Mouse (Mus musculus): ENCODE results near the gene Phf3. TPM values are rescaled to one million over a fixed set of nuclear protein-coding genes. Genes with fewer than 3 reads are reported as not detected.
"Not testable (repeated sequence)": the region's sequence is repeated elsewhere in the genome, so short reads cannot be mapped to it uniquely, and the experiment has no call there.

Gene Phf3
- polyA plus RNA-seq, 1 experiment from 2014 or later, result 56.9 TPM

GRCm38 (mm10) chr1:30883806-30884205 lies 10.1 kb upstream of the Phf3 start:
- not testable (repeated sequence) for DNase-seq (ENCODE audit: low spot score); H3K9ac ChIP-seq; H3K36me3 ChIP-seq (replicated peaks; ENCODE audit: control insufficient read depth, insufficient read depth); H3K4me3 ChIP-seq (replicated peaks; ENCODE audit: low read length); H3K4me2 ChIP-seq (replicated peaks); ATAC-seq (ENCODE audit: low FRiP score); H3K9me3 ChIP-seq (ENCODE audit: control insufficient read depth, low read length); H3K27me3 ChIP-seq (ENCODE audit: control insufficient read depth, insufficient read depth, low read length); H3K4me1 ChIP-seq (replicated peaks; ENCODE audit: control insufficient read depth, insufficient read depth, low read length); H3K27ac ChIP-seq
- 88% methylated on average over 1 of the region's 1 CpGs for WGBS

DNA sequence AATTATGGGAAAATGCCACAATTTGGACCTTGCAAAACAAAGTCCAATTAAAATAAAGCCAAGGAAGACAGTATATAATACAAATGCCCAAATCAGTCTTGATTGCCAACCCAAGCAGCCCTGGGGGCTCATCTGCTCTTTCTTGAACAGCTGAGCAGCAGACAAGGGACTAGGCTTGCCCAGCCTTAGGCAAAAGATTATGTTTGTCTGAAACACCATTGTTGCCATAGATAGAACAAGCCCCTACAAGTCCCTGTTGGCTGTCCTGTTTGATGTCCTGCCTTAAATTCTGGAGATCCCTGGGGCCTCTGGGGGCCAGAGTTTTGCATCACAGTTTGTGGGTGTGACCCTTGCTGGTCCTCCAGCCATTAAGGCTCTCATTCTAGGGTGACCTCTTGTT lies 2.0 kb upstream of the Phf3 start:
- no peaks in the 10 kb centered on the region for H3K36me3 ChIP-seq (replicated peaks; ENCODE audit: control insufficient read depth, insufficient read depth)
- no peak overlapping the region for H3K9ac ChIP-seq
- H3K9me3 ChIP-seq (ENCODE audit: control insufficient read depth, low read length), result no peaks in the 10 kb centered on the region
- peaks cover 18% of the 10 kb centered on the region; the same call in 1 of the 2 replicates for H3K4me1 ChIP-seq (replicated peaks; ENCODE audit: control insufficient read depth, insufficient read depth, low read length)
- no peaks in the 10 kb centered on the region for H3K27me3 ChIP-seq (ENCODE audit: control insufficient read depth, insufficient read depth, low read length)
- no peak for DNase-seq (ENCODE audit: low spot score)
- no peak overlapping the region for H3K4me3 ChIP-seq (replicated peaks; ENCODE audit: low read length)
- ATAC-seq (ENCODE audit: low FRiP score), result no peak
- no peak overlapping the region for H3K4me2 ChIP-seq (replicated peaks)
- no peak overlapping the region for H3K27ac ChIP-seq

DNA sequence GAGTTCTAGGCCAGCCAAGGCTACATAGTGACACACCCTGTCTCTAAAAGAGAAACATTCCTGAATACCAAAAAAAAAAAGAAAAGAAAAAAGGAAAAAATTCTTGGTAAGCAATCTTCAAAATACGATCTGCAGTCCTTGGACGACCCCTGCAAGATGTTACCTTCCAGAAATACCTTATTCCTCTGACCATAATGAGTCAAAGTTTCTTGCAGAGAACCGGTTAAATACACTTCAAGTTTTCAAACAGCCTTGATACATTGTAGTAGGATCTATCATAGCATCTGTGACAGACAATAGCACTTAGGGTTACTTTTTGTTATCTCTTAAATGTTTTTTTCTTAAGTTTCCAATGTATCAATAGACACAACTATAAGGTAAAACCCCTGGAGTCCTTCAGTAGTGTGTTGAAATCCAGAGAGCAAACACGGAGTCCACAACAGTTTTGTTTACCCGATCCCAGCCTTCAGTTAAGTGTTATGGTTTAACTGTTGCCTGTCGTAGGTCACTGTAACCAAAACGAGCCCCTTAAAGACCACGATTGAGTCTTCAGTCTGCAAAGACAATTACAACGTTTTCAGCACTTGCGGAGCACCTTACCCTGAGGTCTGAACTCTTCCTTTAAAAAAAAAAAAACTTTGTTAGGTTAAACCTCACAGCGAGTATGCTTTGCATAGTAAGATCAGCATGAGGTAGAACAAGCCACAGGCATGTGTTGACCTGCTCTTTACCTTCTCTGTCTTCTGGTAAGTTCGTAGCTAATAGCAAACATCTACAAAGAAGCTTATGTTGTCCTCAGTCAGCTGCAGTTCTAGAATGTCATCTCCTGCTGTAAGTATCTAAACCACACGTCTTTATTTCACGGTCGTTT lies 775 bp upstream of the Phf3 start:
- Histone ChIP-seq H3K27me3 (ENCODE audit: control insufficient read depth, insufficient read depth, low read length) (no peaks in the 10 kb centered on the region), H3K36me3 (replicated peaks; ENCODE audit: control insufficient read depth, insufficient read depth) (no peaks in the 10 kb centered on the region), H3K9me3 (ENCODE audit: control insufficient read depth, low read length) (no peaks in the 10 kb centered on the region), H3K27ac (peak overlapping the region; percentile 99), H3K4me3 (replicated peaks; ENCODE audit: low read length) (peak overlapping the region; percentile 85), H3K4me2 (replicated peaks) (peak overlapping the region; percentile 58), H3K9ac (peak overlapping the region; percentile 97), H3K4me1 (replicated peaks; ENCODE audit: control insufficient read depth, insufficient read depth, low read length) (peaks cover 18% of the 10 kb centered on the region; the same call in 1 of the 2 replicates)
- DNase-seq (ENCODE audit: low spot score) (no peak), ATAC-seq (ENCODE audit: low FRiP score) (no peak)
- WGBS, result 58% methylated on average over 15 of the region's 15 CpGs

DNA sequence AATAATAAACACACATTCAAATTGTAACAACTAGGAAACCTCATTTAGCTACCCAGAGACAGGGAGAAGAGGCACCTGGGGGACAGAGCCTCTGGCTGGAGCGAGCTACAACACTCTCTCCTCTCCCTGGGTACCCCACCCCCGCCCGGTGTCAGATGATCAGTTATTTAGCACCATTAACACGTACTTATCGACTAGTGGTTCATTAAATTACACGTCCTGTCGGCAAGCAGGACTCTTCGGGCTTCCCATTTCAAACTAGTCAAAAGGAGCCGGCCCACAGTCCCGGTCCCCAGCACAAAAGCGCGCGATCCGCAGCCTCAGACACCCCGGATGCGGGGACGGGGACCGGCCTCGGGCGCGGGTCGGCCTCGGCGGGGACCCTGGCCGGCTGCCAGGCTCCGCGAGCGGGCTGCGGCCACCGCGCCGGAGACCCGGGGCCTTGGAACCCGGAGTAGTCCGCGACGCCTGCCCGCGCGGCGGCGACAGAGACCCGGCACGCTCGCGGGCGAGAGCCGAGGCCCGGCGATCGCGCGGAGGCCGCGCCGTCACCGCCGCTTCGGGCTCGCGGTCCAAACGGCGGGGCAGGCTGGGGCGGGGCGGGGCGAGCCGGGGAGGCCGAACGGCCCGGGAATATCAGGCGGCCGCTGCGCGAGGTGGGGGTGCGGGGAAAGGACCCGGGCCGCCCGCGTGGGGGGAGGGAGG lies 733 bp downstream of the Phf3 start:
- Histone ChIP-seq H3K4me3 (replicated peaks; ENCODE audit: low read length) (peak overlapping the region; percentile 85), H3K9me3 (ENCODE audit: control insufficient read depth, low read length) (no peaks in the 10 kb centered on the region), H3K4me1 (replicated peaks; ENCODE audit: control insufficient read depth, insufficient read depth, low read length) (peaks cover 18% of the 10 kb centered on the region; the same call in 1 of the 2 replicates), H3K4me2 (replicated peaks) (peak overlapping the region; percentile 69), H3K9ac (peak overlapping the region; percentile 97), H3K27me3 (ENCODE audit: control insufficient read depth, insufficient read depth, low read length) (no peaks in the 10 kb centered on the region), H3K27ac (peak overlapping the region; percentile 99), H3K36me3 (replicated peaks; ENCODE audit: control insufficient read depth, insufficient read depth) (no peaks in the 10 kb centered on the region)
- ATAC-seq (ENCODE audit: low FRiP score) (peak; percentile 76), DNase-seq (ENCODE audit: low spot score) (peak; percentile 66)
- WGBS, result under 1% methylated on average over 61 of the region's 79 CpGs

DNA sequence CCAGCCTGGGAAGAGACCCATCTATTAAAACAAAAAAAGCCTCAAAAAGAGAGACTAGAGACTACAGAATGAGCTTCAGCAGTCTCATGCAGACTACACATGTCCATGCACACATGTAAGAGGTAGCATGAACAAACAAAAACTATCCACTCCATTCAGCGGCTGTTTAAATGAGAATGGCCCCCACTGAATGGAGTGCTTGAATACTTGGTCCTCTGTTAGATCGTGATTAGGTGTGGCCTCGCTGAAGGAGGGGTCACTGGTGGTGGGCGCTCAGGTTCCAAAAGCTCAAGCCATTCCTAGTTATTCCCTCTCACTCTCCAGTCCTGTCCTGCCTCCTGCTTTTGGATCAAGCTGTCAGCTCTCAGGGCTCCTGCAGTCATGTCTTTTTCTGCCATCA lies 5.9 kb downstream of the Phf3 start:
- WGBS, result 90% methylated on average over 4 of the region's 4 CpGs
- DNase-seq (ENCODE audit: low spot score) (no peak), ATAC-seq (ENCODE audit: low FRiP score) (no peak)
- H3K4me2 ChIP-seq (replicated peaks), result no peak overlapping the region
- H3K9me3 ChIP-seq (ENCODE audit: control insufficient read depth, low read length), result no peaks in the 10 kb centered on the region
- H3K36me3 ChIP-seq (replicated peaks; ENCODE audit: control insufficient read depth, insufficient read depth), result no peaks in the 10 kb centered on the region
- H3K4me3 ChIP-seq (replicated peaks; ENCODE audit: low read length), result no peak overlapping the region
- H3K9ac ChIP-seq, result no peak overlapping the region
- no peaks in the 10 kb centered on the region for H3K27me3 ChIP-seq (ENCODE audit: control insufficient read depth, insufficient read depth, low read length)
- H3K4me1 ChIP-seq (replicated peaks; ENCODE audit: control insufficient read depth, insufficient read depth, low read length), result peaks cover 11% of the 10 kb centered on the region; the same call in 1 of the 2 replicates
- H3K27ac ChIP-seq, result no peak overlapping the region

DNA sequence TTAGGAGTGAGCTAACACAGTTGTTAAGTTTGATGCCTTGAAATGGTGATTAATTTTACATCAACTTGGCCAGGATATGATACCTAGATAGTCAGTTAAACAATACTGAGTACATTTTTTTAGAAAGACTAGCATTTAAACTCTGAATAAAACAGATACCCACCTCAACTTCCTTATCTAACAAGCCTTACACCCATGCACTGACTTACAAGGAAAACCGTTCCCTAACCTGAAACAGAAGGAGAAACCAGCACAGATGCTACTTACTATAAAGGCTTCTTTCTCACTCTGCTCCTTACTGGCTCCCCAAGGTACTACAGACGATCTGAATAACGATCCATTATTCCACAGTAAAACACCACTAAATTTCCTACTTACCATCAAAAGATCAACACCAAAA lies 21.2 kb downstream of the Phf3 start:
- Histone ChIP-seq H3K9me3 (ENCODE audit: control insufficient read depth, low read length) (no peaks in the 10 kb centered on the region), H3K4me2 (replicated peaks) (no peak overlapping the region), H3K4me3 (replicated peaks; ENCODE audit: low read length) (no peak overlapping the region), H3K27me3 (ENCODE audit: control insufficient read depth, insufficient read depth, low read length) (no peaks in the 10 kb centered on the region), H3K4me1 (replicated peaks; ENCODE audit: control insufficient read depth, insufficient read depth, low read length) (no peaks in the 10 kb centered on the region), H3K27ac (no peak overlapping the region), H3K36me3 (replicated peaks; ENCODE audit: control insufficient read depth, insufficient read depth) (no peaks in the 10 kb centered on the region), H3K9ac (no peak overlapping the region)
- 90% methylated on average over 3 of the region's 3 CpGs for WGBS
- DNase-seq (ENCODE audit: low spot score) (no peak), ATAC-seq (ENCODE audit: low FRiP score) (no peak)

GRCm38 (mm10) chr1:30851920-30852319 lies 21.8 kb downstream of the Phf3 start:
- Histone ChIP-seq H3K4me1 (replicated peaks; ENCODE audit: control insufficient read depth, insufficient read depth, low read length) (no peaks in the 10 kb centered on the region), H3K4me2 (replicated peaks) (no peak overlapping the region), H3K9me3 (ENCODE audit: control insufficient read depth, low read length) (no peaks in the 10 kb centered on the region), H3K9ac (no peak overlapping the region), H3K27ac (no peak overlapping the region), H3K4me3 (replicated peaks; ENCODE audit: low read length) (no peak overlapping the region), H3K36me3 (replicated peaks; ENCODE audit: control insufficient read depth, insufficient read depth) (no peaks in the 10 kb centered on the region), H3K27me3 (ENCODE audit: control insufficient read depth, insufficient read depth, low read length) (no peaks in the 10 kb centered on the region)
- 96% methylated on average over 3 of the region's 3 CpGs for WGBS
- DNase-seq (ENCODE audit: low spot score) (no peak), ATAC-seq (ENCODE audit: low FRiP score) (no peak)

GRCm38 (mm10) chr1:30850906-30851305 lies 22.8 kb downstream of the Phf3 start:
- Histone ChIP-seq H3K9ac (no peak overlapping the region), H3K4me3 (replicated peaks; ENCODE audit: low read length) (no peak overlapping the region), H3K9me3 (ENCODE audit: control insufficient read depth, low read length) (no peaks in the 10 kb centered on the region), H3K36me3 (replicated peaks; ENCODE audit: control insufficient read depth, insufficient read depth) (no peaks in the 10 kb centered on the region), H3K27ac (no peak overlapping the region), H3K27me3 (ENCODE audit: control insufficient read depth, insufficient read depth, low read length) (no peaks in the 10 kb centered on the region), H3K4me1 (replicated peaks; ENCODE audit: control insufficient read depth, insufficient read depth, low read length) (no peaks in the 10 kb centered on the region), H3K4me2 (replicated peaks) (no peak overlapping the region)
- DNase-seq (ENCODE audit: low spot score) (no peak), ATAC-seq (ENCODE audit: low FRiP score) (no peak)
- 95% methylated on average over 2 of the region's 2 CpGs for WGBS

DNA sequence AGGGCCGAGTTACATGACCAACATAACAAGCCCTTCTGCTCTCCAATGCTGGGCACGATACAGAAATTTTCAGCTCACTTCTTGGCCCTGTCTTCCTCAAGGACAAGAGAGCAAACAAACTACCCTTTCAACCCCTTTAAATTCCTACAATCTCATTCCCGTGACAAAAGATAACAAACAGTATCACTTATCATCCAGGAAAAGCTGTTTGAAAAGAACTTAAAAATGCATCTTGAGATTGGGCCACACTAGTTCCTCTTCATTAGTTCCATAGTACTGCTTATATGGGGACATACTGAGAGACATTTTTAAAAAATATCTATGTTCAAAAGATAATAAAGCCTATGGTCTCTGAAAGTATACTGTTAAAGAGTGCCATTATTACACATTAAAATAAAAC lies 23.8 kb downstream of the Phf3 start:
- Histone ChIP-seq H3K4me3 (replicated peaks; ENCODE audit: low read length) (no peak overlapping the region), H3K36me3 (replicated peaks; ENCODE audit: control insufficient read depth, insufficient read depth) (no peaks in the 10 kb centered on the region), H3K9ac (no peak overlapping the region), H3K27ac (no peak overlapping the region), H3K27me3 (ENCODE audit: control insufficient read depth, insufficient read depth, low read length) (no peaks in the 10 kb centered on the region), H3K9me3 (ENCODE audit: control insufficient read depth, low read length) (no peaks in the 10 kb centered on the region), H3K4me2 (replicated peaks) (no peak overlapping the region), H3K4me1 (replicated peaks; ENCODE audit: control insufficient read depth, insufficient read depth, low read length) (no peaks in the 10 kb centered on the region)
- DNase-seq (ENCODE audit: low spot score), result no peak
- ATAC-seq (ENCODE audit: low FRiP score), result no peak
- WGBS, result 92% methylated on average over 3 of the region's 3 CpGs

All from hindbrain, embryonic 14.5 days (tissue).